Mouse (Mus musculus) kidney, postnatal 14 days (tissue): Measurements from ENCODE around the gene Tmc5.

Experiments used
- DNase-seq: peaks from one replicate; pipeline ENCODE4 v3.0.0; 2022; ENCODE audit warnings: mixed read lengths

Gene Tmc5

GRCm38 (mm10) chr7:118697168-118697567 is 100.1 kb downstream of the Tmc5 start:
- DNase-seq, result no peak

- no peak for DNase-seq
These were observed 101.8 kb downstream of the Tmc5 start for GRCm38 (mm10) chr7:118698882-118699281.

- peak; percentile 14 for DNase-seq
These were observed 106.1 kb downstream of the Tmc5 start for GRCm38 (mm10) chr7:118703144-118703561.

GRCm38 (mm10) chr7:118704001-118704850 is 107.1 kb downstream of the Tmc5 start:
- no peak for DNase-seq

GRCm38 (mm10) chr7:118705101-118705961 is 108.2 kb downstream of the Tmc5 start, which contains the start of gene Gde1:
Gene Gde1 (minus strand): TSS chr7:118705778.
- peak; percentile 96 for DNase-seq

- no peak for DNase-seq
These were observed 109.0 kb downstream of the Tmc5 start for GRCm38 (mm10) chr7:118706051-118706450.

- no peak for DNase-seq
These were observed 109.4 kb downstream of the Tmc5 start for GRCm38 (mm10) chr7:118706488-118706887.

GRCm38 (mm10) chr7:118707216-118707615 is 110.1 kb downstream of the Tmc5 start:
- no peak for DNase-seq

GRCm38 (mm10) chr7:118708002-118708401 is 110.9 kb downstream of the Tmc5 start:
- peak; percentile 70 for DNase-seq

- DNase-seq, result no peak
These were observed 113.7 kb downstream of the Tmc5 start for GRCm38 (mm10) chr7:118710776-118711175.

GRCm38 (mm10) chr7:118712228-118713173 is 115.4 kb downstream of the Tmc5 start, which contains the start of gene Ccp110:
Gene Ccp110 (plus strand): TSS chr7:118712552.
- peak; percentile 96 for DNase-seq

GRCm38 (mm10) chr7:118714873-118715272 is 117.8 kb downstream of the Tmc5 start:
- no peak for DNase-seq

- DNase-seq, result no peak
These were observed 121.0 kb downstream of the Tmc5 start for GRCm38 (mm10) chr7:118718066-118718465.

- DNase-seq, result no peak
These were observed 126.8 kb downstream of the Tmc5 start for GRCm38 (mm10) chr7:118723927-118724326.
